Mouse (Mus musculus): ENCODE results near the gene Micall1.

DNA sequence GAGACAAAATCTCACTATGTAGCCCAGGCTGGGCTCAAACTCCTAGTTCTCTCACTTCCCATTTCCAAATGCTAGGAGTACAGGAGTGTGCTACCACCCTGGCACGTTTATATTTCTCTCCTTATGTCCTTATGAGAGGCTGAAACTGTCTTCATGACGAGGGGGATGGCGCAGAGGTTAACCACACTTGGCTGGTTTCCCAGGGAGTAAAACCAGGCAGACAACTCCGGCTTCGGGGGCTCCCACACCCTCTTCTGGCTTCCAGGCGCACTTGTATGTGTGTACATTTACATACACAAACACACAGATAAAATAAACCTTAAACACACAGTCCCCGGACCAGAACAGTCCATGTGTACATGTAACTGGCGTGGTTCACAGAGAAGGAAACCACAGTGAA is 35.3 kb downstream of the Micall1 start:
- TF ChIP-seq POLR2A (IDR thresholded peaks at IDR 0.05; ENCODE audit: extremely low read depth, insufficient read depth, low read length) (no peak), CTCF (IDR thresholded peaks at IDR 0.05; ENCODE audit: extremely low read depth, insufficient read depth, low read length) (no peak)
